Mouse (Mus musculus) liver, embryonic 14.5 days (tissue): ENCODE data around the gene Gclc.

Experiments
- CTCF ChIP-seq: IDR thresholded peaks from 2 replicates; pipeline ENCODE4 v1.5.1; 2016; ENCODE audit warnings: antibody characterized with exemption, low read depth, control low read depth
- EP300 ChIP-seq: IDR thresholded peaks from 2 replicates; pipeline ENCODE4 v1.6.1; 2016; ENCODE audit warnings: antibody characterized with exemption, low read depth

DNA sequence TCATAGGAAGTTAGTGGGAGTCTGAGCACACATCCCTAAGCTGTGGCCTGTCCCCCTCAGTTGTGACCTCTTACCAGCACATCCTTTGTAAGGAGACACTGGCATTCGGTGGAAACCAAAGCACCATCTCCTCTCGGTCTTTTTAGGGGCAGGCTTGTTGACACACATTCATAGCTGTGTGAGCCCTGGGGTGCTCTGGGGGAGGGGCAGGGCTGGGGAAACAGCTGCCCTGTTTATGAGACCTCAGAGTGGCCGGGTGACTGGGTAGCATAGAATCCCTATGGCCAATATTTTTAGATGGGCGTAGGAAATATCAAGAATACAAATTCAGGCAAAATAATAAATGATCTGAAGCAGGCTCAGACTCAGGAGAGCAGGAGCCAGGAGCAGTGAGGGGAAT, 71.9 kb downstream of the Gclc start:
- no peak for TF ChIP-seq CTCF
- no peak for TF ChIP-seq EP300
